Mouse (Mus musculus): ENCODE measurements around the gene Trmt5.

Trmt5 gene

DNA sequence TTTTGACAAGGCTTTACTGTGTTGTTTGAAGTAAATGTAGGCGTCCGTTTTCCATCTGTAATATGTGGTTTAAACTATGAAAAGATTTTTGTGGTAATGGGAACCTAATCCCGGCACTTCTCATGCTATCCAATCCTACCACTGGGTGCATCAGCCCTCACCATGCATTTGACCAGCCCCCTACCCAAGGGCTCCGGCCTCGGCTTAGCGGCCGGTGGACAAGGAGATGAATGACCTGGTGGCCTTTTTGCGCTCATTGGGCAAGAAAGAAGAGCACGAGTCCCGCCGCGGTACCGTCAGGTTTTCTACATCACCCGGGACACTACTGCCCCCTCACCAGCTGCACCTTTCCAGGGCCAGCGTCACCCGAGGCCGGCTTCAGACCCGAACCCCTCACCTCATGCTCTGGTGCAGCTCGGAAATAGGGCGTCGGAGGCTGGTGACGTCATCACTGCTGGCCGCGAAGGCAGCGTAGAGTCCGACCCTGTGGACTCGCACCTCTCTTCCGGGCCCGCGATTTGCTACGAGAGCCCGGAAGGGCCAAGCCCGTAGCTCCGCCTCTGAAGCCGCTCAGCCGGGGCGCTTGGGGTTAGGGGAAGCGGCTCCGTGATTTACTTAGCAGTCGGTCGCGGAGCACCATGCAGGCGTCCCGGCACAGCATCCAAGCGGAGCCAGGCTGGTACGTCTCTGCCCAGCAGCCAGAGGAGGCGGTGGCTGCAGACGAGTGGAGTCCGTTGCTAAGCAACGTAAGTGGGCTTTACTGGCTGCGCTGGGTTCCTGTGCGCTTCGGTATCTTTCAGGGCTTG lies at the start of gene Trmt5, which contains the start of gene Slc38a6:
Trmt5 (minus strand) TSS at position 424 of the 806 bp plus-strand sequence.
Slc38a6 (plus strand) TSS at position 493 of the 806 bp plus-strand sequence.
- DNase-seq (ENCODE audit: low read depth, low spot score): peak; percentile 93

DNA sequence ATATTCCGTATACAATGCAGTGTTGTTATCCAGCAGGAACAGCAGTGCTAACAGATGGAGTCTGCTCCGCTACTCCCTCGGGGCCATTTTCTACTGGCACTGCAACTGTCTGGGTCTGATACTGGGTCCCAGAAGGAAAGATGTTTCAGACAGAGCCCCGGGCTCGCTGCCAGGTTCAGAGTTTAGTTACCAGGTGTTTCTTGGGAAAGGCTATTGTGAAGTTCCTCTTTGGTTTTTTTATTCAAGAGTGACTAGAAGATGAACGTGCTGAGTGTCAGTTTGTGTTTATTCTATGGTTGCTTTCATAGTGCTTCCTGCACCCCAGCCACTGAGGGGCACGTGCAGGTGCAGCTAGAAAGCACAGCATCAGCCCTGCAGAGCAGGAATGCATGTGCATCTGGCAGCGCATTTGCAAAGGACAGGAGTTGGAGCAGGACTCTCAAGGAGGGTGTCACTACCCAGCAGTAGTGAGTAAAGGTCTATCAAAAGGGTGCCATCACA lies 47.6 kb upstream of the Trmt5 start:
- no peak for DNase-seq (ENCODE audit: low read depth, low spot score)

DNA sequence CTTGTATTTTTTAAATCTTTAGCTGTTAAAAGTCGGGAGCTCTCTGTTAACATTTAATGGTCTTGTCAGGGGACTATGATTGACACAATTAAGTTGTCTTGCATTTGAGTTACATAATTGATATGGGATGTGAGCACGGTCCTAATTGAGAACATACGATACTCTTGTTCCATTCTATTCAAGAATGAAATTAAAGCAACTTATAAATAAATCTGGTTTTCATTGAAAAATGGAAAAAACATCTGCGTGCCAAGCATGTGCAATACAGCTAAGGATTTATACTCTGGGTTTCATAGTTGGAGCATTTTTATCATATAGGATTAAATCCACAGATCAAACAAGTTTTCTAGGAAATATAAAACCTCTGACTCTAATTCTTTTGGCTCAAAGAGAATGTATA lies 46.2 kb upstream of the Trmt5 start:
- no peak for DNase-seq (ENCODE audit: low read depth, low spot score)

DNA sequence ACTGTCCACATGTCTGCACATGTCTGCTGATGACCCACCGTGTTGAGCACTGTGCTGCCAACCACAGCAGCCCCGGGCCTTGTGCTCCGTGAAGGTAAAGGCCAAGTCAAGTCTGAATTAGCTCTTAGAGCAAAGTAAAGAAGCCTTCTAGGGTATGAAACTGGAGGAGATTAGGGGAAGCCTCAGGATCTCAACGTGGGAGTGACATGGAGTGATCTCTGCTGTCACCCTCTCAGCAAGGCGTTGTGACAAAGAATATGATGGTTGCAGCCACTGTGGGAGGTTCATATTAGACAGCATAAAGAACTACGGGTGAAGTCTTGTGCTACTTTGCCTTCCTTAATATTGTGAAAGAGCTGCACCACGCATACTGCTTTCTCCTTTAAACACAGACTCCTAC lies 43.7 kb upstream of the Trmt5 start:
- no peak for DNase-seq (ENCODE audit: low read depth, low spot score)

DNA sequence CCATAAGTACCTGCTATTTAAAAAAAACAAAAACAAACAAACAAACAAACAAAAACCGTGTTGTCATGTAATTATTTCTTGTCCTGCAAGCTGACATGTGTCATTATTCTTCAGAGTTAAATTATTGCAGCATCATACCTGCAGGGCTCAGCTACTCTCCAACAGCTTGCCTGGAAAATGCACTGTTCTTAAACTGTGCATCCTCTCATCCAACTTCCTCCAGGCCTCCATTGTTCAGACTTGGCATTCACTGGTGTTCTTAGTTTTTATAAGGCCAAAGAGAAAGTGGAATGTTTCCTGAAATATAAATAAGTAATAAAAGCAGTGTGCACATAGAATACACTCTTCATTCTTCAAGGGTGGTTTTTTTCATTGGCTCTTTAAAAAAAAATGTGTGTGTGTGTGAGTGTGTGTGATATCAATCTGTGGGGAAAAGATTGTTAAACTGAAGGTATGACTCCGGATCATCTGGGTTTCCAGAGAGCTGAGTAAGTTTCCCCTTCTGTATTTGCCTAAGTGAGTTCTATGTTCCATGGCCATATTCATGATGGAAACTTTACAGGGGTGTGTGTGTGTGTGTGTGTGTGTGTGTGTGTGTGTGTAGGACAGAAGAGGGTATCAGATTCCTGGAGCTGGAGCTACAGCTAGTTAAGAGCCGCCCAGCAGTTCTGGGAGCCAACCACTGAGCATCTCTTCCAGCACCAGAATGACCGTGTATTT lies 42.1 kb upstream of the Trmt5 start:
- no peak for DNase-seq (ENCODE audit: low read depth, low spot score)

DNA sequence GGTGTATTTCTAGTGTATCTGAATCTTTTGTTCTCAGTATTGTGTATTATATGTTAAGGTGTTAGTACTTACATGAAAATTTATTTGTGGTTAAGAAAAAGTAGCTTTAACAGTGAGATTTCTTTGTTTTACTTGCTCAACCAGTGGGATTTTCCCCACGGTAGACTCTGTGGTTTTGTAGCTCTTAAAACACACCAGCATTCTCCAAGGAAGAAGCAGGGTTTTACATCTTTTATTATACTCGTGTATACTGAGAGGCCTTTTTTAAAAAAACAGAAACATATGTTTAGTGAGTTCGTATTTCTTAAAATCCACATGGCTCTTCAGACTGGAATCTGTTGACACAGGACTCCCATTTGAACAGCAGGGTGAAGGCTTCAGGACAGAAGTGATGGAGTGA lies 40.9 kb upstream of the Trmt5 start:
- DNase-seq (ENCODE audit: low read depth, low spot score): peak; percentile 10

DNA sequence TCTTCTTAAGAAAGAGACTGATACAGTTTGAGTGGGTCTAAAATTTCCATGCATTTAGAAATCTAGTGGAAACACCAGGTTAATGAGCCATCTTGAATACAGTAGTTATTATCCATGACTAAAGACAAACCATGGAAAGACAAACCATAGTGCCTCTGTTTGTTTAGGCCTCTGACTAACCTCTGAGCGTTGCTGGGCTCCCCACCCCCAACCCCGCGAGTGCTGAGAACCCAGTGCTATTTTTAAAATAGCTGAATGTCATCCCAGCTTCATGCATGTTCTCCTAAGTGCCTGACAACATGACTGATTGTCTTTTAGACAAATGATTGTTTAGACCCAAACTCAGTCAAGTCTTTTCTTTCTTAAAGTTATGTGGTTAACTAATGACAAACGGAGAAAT lies 39.1 kb upstream of the Trmt5 start:
- DNase-seq (ENCODE audit: low read depth, low spot score): peak; percentile 13

DNA sequence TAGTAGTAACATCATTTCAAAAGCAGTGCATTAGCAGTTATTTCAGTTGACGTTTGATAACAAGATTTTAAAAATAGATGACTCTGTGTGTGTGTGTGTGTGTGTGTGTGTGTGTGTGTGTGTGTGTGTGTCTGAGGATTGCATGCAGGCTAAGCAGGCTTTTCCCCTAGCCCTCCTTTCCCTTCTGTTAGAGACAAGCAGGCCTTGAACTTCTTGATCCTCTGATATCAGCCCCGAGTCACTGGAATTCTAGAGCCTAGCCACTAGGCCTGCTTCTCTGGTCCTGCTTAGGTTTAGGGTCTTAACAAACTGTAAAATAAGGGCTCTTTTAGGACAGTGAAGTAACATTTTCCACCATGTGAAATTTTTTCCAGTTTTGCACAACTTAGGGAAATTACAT lies 38.7 kb upstream of the Trmt5 start:
- DNase-seq (ENCODE audit: low read depth, low spot score): no peak

DNA sequence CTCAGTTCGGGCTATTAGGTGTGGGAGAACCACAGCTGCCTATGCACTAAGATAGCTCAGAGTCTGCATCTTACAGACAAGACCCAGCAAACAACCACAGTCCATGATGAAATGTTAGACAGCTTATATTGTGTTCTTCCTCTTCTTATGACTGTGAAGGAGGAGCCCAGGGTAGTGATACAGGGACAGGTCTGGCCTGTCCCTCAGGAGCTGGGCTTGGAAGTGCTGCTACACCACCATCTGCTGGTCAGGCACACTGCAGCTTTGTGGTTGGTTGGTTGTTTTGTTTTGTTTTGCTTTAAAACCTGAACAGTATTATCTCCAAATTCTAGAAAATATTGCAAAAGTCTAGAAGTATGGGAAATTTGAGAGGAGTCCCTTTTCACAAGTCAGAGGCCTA lies 38.2 kb upstream of the Trmt5 start:
- DNase-seq (ENCODE audit: low read depth, low spot score): peak; percentile 3

DNA sequence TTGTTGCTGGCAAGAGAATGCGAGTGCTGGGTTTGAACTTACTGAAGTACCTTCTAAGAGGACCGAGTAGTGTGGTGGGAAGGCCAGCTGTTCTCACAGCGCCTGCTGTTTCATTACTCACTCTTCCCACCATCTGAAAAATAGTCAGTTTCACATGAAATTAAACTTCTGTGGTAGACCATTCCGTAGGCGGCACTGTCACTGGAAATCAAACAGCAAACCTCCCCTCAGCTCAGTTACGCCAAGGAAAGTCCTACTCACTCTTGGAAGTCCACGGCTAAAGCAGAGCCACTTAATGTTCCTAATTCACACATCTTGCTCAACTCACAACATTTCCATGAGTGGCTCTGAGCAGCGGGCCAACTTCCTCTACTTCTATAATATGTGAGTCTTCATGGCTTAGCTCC lies 37.7 kb upstream of the Trmt5 start:
- DNase-seq (ENCODE audit: low read depth, low spot score): peak; percentile 23

DNA sequence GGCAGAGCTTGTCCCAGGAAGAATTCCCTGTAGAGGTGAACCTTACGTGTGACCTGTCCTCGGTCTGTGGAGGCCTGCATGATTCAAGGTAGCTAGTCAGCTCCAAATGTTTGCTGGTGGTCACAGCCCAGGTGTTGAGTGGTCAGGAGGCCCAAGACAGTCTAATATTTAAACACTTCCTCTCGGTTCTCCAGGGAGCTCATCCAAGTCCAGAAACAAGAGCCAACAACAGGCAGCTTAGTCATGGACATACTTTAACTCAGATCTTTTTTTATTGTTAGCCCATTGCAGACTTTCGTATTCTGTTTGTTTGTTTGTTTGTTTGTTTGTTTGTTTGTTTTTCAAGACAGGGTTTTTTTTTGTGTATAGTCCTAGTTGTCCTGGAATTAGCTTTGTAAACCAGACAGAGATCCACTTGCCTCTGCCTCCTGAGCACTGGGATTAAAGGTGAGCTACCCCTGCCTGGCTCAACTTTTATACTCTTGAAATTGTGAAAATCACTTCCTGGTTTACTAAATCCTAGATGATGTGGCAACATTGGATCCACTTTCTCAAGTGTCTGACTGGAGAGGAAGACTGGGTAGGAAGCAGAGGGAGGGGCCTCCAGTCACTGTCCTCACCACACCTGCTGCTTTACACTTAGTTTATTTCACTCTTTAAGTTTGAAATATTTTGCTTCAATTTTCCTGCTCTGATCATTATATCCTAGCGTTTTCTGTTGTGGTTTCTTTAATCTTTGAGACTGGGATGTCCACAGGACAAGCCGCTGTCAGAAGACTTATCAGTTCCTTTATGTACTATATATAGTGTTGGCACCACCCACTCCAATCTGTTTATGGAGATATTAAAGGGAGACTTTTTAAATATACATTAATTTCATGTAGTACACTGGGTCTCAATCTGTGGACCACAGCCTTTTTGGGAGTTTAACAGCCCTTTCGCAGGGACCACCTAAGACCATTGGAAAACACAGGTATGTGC lies 31.5 kb upstream of the Trmt5 start:
- DNase-seq (ENCODE audit: low read depth, low spot score): no peak

DNA sequence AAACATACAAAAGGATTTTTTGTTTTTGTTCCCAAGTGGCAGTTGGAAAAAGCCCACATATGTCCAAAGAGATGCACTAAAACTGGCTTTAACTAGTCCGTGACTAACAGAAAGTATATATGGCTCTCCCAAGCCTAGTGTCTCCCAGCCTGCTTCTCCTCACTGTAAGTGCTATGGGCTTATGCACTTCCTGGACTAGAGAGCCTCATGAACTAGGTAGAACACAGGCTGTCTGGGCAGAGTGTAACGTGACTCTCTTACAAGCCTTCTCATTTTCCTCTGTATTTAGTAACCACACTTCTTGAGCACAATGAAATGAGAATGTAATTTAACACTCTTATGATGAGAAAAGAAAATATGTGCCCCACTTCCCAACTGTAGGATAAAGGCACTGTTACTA lies 22.2 kb upstream of the Trmt5 start:
- DNase-seq (ENCODE audit: low read depth, low spot score): no peak

DNA sequence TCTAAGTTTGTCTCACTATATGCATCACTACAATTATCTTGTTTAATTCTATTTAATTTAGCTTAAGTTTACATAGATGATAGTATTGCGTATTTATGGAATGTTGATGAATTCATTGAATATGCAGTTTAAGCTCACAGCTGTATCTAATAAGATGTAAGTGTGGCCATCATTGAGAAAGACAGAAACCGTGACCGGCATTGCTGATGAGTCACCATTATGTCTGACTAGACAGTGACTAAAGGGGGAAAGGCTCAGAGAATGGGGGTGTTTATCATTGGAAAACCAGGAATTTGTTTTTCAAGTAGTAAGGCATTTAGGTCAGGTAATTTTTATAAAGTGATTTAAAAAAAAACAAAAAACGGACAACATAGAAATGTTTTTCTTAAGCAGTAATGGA lies 21.2 kb upstream of the Trmt5 start:
- no peak for DNase-seq (ENCODE audit: low read depth, low spot score)

DNA sequence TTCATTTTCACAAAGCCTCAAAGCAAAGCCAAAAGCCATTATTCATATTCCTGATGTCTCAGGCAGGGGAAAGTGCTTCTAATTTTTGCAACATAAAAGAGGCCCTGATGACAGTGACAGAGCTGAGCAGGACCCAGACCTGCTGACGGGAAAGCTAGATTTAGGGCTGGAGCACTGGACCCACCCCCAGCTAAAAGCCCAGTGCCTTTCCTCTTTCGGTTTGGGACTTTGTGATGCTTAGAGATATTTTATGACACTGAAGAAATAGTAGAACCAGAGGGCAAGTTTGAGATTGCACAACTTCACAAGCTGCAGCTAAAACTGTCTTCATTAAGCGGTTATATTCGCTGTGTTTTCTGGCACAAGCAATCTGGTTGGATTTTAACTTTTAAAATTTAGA lies 18.1 kb upstream of the Trmt5 start:
- no peak for DNase-seq (ENCODE audit: low read depth, low spot score)

DNA sequence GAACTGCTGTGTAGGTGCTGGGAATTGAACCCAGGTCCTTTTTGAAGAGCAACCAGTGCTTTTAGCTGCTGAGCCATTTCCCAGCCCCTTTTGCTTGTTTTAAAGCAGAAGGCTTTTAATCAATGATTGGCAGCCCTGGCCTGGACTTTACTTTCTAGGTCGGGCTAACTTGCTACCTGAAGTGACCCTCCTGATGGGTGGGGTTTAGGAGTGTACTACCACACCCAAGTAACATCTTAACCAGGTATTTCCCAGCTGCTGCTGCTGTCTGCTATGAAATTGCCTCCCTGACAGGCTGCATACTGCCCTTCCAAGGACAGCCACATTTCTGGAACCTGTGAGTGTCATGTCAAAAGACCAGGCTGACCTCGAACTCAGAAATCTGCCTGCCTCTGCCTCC lies 14.0 kb upstream of the Trmt5 start:
- DNase-seq (ENCODE audit: low read depth, low spot score): no peak

DNA sequence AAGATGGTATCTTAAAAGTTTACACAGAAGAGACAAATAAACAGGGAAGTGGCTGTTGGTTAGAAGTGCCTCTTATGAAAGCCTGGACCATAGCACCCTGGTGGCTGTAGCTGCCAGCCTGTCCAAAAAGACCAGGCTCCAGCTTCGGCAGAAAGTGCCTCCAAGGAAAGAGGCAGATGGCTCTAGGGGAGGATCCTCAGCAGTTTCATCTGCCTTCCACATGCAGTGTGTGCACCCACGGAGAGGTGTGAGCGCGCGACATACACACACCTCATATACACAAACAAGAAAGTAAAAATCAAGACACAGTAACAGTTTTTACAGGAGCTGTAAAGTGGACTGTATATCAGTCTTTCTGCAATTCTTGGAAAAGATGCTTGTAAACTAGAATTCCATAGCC lies 12.1 kb upstream of the Trmt5 start:
- DNase-seq (ENCODE audit: low read depth, low spot score): no peak

DNA sequence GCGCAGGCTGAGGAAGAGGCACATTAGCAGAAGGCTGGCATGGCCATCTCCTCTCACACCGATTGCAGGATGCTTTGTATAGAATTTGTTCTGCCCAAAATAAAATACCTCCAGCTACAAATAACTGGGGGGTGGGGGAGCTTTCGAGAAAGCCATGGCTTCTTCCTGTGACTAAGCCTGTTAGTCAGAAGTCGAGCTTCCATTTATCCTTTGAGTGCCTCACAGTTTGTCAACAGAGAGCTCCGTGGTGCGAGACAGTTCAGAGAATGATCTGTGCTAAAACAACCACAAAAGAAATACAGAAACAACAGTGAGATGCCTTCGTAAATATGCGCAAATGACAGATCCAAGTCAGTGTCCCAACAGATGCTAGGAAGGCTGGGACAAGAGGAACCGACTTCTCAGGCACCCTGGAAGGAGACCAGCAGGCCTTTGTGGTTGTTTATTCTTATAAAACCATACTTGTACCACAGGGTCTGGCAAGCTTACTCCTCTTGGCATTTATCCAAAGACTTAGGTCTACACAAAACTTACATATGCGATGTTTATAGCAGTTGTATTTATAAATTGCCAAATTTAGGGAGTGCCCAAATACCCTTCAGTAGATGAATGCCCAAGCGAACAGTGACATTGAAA lies 9.1 kb upstream of the Trmt5 start:
- DNase-seq (ENCODE audit: low read depth, low spot score): no peak

DNA sequence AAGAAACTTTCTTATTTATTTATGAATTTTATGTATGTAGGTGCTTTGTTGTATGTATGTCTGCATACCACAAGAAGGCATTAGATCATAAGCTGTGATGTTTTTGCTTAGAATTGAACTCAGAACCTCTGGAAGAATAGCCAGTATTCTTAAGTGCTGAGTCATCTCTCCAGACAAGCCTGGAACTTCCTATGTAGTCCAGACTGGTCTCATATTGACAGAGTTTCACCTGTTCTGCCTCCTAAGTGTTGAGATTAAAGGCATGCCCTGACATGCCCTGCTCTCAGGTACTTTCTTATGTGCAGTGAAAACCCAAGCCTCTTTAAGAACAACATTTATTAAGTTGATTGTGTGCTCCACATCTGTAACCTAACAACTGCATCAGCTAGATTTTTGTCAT lies 8.4 kb upstream of the Trmt5 start:
- DNase-seq (ENCODE audit: low read depth, low spot score): no peak

DNA sequence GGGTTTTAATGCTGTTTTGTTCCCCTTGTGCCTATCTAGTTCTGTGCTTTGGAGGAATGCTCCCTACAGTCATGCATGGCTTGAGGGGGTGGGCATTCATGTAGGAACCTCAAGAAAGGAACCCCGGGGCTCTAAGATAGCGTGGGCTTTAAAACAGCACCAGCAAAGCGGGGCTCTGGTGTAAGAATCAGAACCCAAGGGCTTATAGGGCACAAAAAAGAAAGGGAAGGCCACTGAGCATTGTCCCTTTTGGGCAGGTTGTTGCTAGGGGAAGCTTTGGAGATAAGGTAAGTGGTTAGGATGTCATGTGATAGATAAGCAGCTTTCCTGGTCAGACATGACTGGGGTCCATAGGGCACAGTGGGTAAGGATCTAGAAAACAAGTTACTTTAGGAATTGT lies 2.1 kb upstream of the Trmt5 start:
- DNase-seq (ENCODE audit: low read depth, low spot score): no peak

DNA sequence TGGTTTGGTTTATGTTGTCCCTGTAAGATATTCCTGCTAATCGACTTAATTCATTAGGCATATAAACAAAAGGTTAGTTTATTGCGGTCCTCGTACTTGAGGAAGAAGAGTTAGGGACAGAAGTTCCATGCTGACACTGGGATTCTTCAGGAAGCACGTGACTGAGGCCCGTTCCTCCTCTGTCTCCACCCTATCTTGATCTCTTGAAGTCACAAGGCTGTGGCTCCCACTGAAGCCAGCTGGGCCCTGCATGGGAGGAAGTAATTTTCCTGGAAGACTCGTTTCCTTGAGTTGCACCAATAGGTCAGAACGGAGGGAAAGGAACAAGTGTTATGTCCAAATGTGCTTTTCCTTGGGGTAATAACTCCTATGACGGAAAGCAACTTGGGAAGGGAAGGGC lies 1.1 kb upstream of the Trmt5 start:
- no peak for DNase-seq (ENCODE audit: low read depth, low spot score)

DNA sequence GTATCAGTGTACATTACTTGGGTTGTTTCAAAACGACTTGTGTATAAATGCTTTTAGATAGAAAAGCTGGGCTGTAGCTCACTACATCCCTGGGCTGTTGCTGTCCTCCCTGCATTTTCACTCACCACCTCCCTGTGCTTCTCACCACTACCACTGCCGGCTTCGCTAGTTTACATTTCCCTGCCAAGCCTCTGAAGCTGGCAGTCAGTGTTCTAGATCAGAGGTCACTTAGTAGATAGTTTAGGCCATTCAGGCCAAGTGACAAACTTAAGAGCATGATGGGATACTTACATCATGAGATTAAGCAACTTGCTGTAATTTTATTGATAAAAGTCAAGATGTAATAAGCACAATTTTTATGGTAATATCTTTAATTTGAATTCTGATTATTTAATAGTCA lies 11.6 kb downstream of the Trmt5 start:
- no peak for DNase-seq (ENCODE audit: low read depth, low spot score)
